Mouse (Mus musculus) neural tube, embryonic 14.5 days (tissue): ENCODE measurements around the gene Grid1. TPM values are rescaled to one million over a fixed set of nuclear protein-coding genes. Genes with fewer than 3 reads are reported as not detected.
A peak's percentile ranks its signal among the peaks of the same experiment; 100 is the strongest.

Source experiments
- ATAC-seq: fragments of 200-750 bp; cut with Nextera tagmentation; 2 replicates; pipeline ENCODE4 v1.8.0; 2017; ENCODE audit warnings: low read depth, mild to moderate bottlenecking, moderate TSS enrichment, moderate library complexity
- H3K27ac ChIP-seq: fragments of 300-500 bp; sonication (generic); 2 replicates; pipeline ENCODE4 v1.5.1; 2014; ENCODE audit warnings: low read depth, mild to moderate bottlenecking, control low read depth, low read length, moderate library complexity, mixed read lengths
- H3K27me3 ChIP-seq: fragments of 300-500 bp; sonication (generic); 2 replicates; pipeline ENCODE4 v1.6.1; 2014; ENCODE audit warnings: low read length; ENCODE audit not compliant: control insufficient read depth, insufficient read depth
- H3K36me3 ChIP-seq: fragments of 300-500 bp; sonication (generic); 2 replicates; pipeline ENCODE4 v1.6.1; 2014; ENCODE audit warnings: low read length, mixed read lengths; ENCODE audit not compliant: control insufficient read depth, insufficient read depth
- H3K4me1 ChIP-seq: fragments of 300-500 bp; sonication (generic); 2 replicates; pipeline ENCODE4 v1.6.1; 2014; ENCODE audit warnings: low read length; ENCODE audit not compliant: control insufficient read depth, insufficient read depth
- H3K4me2 ChIP-seq: fragments of 300-500 bp; sonication (generic); 2 replicates; pipeline ENCODE4 v1.6.1; 2014; ENCODE audit warnings: mild to moderate bottlenecking, low read depth, low read length, control low read depth
- H3K4me3 ChIP-seq: fragments of 300-500 bp; sonication (generic); 2 replicates; pipeline ENCODE4 v1.5.1; 2014; ENCODE audit warnings: low read depth, low read length, control low read depth, mixed read lengths
- H3K9ac ChIP-seq: fragments of 300-500 bp; sonication (generic); replicated peaks from 2 replicates; pipeline ENCODE4 v1.6.1; 2014; ENCODE audit warnings: low read depth, mild to moderate bottlenecking, control low read depth, low read length, mixed read lengths
- H3K9me3 ChIP-seq: fragments of 300-500 bp; sonication (generic); 2 replicates; pipeline ENCODE4 v1.6.1; 2016; ENCODE audit warnings: low read length; ENCODE audit not compliant: control insufficient read depth
- WGBS: fragments of 180-500 bp; shearing (Covaris S2); extraction: QIAGEN DNeasy Blood & Tissue Kit; methylation state at CpG from one replicate; pipeline ENCODE4 v1.1.7; 2014; 5-methylcytosine and 5-hydroxymethylcytosine counted together
- polyA plus RNA-seq: library from polyadenylated mRNA; unstranded; fragments of >200 nt; fragmentation: Nextera tagmentation; extraction: Ambion mirVana; gene quantifications from 2 replicates; pipeline ENCODE4 v1.2.1, GENCODE M21; 2014

Gene Grid1
- polyA plus RNA-seq, 1 experiment from 2014 or later, result 7.9 TPM

DNA sequence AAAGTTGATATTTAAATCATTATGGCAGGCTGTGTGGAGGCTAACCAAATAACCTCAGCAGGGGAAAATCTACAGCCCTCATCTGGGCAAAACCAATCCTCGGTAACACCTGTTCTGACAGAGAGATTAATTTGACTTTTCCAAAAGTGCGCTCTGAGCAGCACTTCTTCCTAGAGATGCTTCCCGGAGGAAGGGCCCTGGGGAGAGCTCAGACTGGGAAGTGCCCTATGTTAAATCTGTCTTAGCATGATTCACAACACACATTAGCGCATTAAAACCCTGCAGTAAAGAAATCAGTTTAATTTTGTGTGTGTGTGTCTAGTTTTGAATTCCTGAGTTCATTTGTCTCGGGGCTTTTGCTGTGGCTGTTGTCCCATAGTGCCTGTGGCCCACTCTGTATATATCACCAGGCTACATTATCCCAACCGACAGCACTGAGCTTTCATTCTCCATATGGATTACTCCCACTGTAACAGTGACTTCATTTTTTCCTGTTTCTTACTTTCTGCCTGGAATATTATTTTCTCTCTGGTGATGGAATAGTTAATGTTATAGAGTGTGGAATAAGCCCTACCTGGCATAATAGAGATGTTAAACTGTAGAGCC is 536.7 kb downstream of the Grid1 start:
- H3K4me2 ChIP-seq, result no peak overlapping the region
- no peak overlapping the region for H3K4me3 ChIP-seq
- H3K9ac ChIP-seq, result no peak overlapping the region
- WGBS, result 58% methylated on average over 6 of the region's 6 CpGs
- no peaks in the 10 kb centered on the region for H3K27me3 ChIP-seq
- H3K27ac ChIP-seq, result no peak overlapping the region
- H3K9me3 ChIP-seq, result no peaks in the 10 kb centered on the region
- peak; percentile 55; the same call in 1 of the 2 replicates for ATAC-seq
- no peaks in the 10 kb centered on the region for H3K36me3 ChIP-seq
- H3K4me1 ChIP-seq, result no peaks in the 10 kb centered on the region

DNA sequence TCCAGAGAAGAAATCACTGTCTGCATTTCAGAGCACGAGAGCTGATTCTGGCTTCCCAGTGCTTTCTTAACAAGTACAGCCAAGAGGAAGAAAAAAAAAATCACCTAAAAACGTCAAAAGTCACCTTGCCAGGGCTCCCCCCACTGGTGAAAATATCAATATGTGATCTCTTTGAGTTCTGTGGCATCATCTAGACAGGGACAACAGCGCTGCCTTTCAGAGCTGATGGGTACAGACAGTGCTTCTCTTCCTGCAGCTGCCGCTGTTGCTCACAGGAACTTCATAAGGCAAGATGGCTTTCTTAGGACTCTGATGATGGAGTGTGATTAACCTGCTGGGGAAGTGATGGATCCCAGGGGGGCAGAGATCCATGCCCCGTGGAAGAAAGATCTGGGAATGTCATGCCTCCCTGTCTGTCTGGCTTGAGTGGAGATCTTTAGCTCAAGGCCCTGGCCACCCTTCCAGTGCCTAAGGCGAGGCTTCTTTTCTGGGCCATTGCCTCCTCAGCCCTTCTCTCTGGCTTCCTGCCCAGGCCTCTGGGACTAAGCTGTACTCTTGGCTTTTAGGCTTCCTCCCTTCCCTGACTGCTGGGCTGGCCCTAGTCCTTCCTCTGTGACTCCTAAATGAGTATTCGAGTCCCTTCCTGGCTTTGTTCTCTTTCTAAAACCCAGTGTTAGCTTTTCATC is 538.4 kb downstream of the Grid1 start:
- ATAC-seq, result no peak

GRCm38 (mm10) chr14:35365177-35365944 is 545.5 kb downstream of the Grid1 start:
- H3K27me3 ChIP-seq, result no peaks in the 10 kb centered on the region
- H3K36me3 ChIP-seq, result no peaks in the 10 kb centered on the region
- no peak overlapping the region for H3K4me3 ChIP-seq
- no peak overlapping the region for H3K27ac ChIP-seq
- no peaks in the 10 kb centered on the region for H3K4me1 ChIP-seq
- WGBS, result 64% methylated on average over 8 of the region's 8 CpGs
- ATAC-seq, result peak; percentile 69; the same call in 1 of the 2 replicates
- no peaks in the 10 kb centered on the region for H3K9me3 ChIP-seq
- H3K4me2 ChIP-seq, result no peak overlapping the region
- H3K9ac ChIP-seq, result no peak overlapping the region

More for the DNA sequence above, 538.4 kb downstream of the Grid1 start:
- Histone ChIP-seq H3K36me3 (no peaks in the 10 kb centered on the region), H3K4me3 (no peak overlapping the region), H3K27me3 (no peaks in the 10 kb centered on the region), H3K9ac (no peak overlapping the region), H3K9me3 (no peaks in the 10 kb centered on the region), H3K4me2 (no peak overlapping the region), H3K27ac (no peak overlapping the region), H3K4me1 (no peaks in the 10 kb centered on the region)
- 59% methylated on average over 7 of the region's 7 CpGs for WGBS

GRCm38 (mm10) chr14:35374374-35374773 is 554.5 kb downstream of the Grid1 start:
- no peaks in the 10 kb centered on the region for H3K27me3 ChIP-seq
- no peak overlapping the region for H3K9ac ChIP-seq
- H3K9me3 ChIP-seq, result no peaks in the 10 kb centered on the region
- H3K4me1 ChIP-seq, result no peaks in the 10 kb centered on the region
- H3K4me3 ChIP-seq, result no peak overlapping the region
- H3K4me2 ChIP-seq, result no peak overlapping the region
- H3K27ac ChIP-seq, result no peak overlapping the region
- no peak for ATAC-seq
- H3K36me3 ChIP-seq, result no peaks in the 10 kb centered on the region
- 82% methylated on average over 3 of the region's 3 CpGs for WGBS

DNA sequence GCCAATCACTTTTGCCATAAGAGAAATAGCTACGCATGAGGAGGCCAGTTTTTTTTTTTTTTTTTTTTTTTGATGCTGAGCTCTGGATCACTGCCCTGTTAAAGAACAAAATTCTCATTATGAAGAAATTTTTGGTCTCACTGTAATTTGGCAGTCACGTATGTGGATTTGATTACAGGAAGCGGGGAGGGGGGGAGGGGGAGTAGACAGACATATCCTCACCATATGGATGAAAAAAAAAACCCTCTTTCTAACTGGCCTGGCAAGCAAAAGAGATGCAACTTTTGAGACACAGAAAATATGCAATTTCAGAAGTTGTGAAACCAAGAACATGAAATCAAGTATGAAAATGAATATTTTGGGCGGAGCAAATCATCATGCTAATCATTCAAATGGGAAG is 573.7 kb downstream of the Grid1 start:
- Histone ChIP-seq H3K27ac (no peak overlapping the region), H3K36me3 (no peaks in the 10 kb centered on the region), H3K27me3 (no peaks in the 10 kb centered on the region), H3K9ac (no peak overlapping the region), H3K9me3 (no peaks in the 10 kb centered on the region), H3K4me2 (no peak overlapping the region), H3K4me1 (no peaks in the 10 kb centered on the region), H3K4me3 (no peak overlapping the region)
- 89% methylated on average over 4 of the region's 4 CpGs for WGBS
- ATAC-seq, result no peak

DNA sequence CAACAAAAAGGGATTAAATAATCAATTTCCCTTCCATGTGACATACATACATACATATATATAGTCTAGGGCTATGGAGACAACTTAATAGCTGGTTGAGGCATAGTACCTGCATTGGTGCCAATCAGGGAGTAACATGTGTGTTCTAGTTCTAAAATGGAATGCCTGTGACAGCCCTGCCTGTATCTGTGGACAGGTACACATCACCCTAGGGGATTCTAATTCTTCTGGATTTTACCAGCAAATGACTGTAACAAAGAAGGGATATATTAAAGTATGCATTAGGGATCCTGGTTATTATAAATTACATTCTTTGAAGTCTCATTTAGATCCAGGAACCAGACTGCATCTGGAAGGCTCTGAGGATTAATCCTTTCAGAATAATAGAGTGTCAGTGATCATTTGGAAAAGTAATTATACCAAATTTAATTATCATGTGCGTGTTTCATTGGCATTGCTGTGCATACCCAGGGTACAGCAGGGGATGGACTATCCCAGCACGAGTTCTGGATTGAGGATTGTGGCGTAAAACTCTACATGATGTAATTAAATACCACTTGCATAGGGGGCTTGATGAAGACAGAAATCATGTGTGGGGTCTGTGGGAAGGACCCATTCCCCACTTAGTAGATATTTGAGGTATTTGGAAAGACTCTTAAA is 584.5 kb downstream of the Grid1 start:
- ATAC-seq, result peak; percentile 79; the same call in 1 of the 2 replicates

DNA sequence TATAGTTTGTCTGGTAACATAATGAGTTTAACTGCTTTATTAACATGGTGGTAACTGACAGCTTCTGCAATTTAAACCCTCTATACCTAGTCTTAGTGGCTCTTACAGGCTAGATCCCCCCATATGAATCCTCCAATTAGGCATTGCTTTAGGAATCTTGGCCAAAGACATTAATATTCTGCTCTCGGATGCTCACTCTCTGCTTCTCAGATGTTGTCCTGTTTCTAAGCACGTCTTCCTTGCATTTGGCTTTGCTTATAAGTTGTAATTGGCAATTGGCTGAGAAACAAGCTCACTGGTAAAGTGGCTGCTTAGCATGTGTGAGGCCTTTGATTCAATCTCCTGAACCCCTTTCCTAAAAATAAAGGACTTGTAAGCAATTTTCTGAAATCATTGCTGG is 610.4 kb downstream of the Grid1 start:
- H3K9ac ChIP-seq, result no peak overlapping the region
- H3K4me1 ChIP-seq, result no peaks in the 10 kb centered on the region
- H3K9me3 ChIP-seq, result no peaks in the 10 kb centered on the region
- no peak overlapping the region for H3K4me3 ChIP-seq
- H3K27ac ChIP-seq, result no peak overlapping the region
- no peaks in the 10 kb centered on the region for H3K27me3 ChIP-seq
- 88% methylated on average over 2 of the region's 2 CpGs for WGBS
- H3K36me3 ChIP-seq, result no peaks in the 10 kb centered on the region
- no peak for ATAC-seq
- no peak overlapping the region for H3K4me2 ChIP-seq

More for the DNA sequence above, 584.5 kb downstream of the Grid1 start:
- no peaks in the 10 kb centered on the region for H3K27me3 ChIP-seq
- no peak overlapping the region for H3K4me2 ChIP-seq
- H3K9me3 ChIP-seq, result no peaks in the 10 kb centered on the region
- no peak overlapping the region for H3K27ac ChIP-seq
- no peak overlapping the region for H3K4me3 ChIP-seq
- H3K9ac ChIP-seq, result no peak overlapping the region
- no peaks in the 10 kb centered on the region for H3K4me1 ChIP-seq
- 49% methylated on average over 3 of the region's 3 CpGs for WGBS
- no peaks in the 10 kb centered on the region for H3K36me3 ChIP-seq

DNA sequence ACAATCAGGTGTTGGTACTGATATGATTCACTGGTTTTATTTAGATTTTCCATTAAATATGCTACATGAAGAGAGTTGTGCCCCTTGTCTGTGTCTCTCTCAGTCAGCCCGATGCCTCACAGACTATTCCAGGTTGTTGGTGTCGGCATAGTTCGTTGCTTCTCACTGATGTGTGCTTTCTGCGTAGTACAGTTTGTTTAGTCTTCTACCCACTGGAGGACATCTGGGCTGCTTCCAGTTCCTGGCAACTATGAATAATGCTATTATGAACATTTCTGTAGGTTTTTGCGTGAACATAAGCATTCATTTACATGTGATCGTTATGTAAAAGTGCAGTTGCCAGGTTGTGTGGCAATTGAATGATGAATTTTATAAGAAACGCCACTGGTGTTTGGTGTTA is 633.8 kb downstream of the Grid1 start:
- Histone ChIP-seq H3K4me2 (no peak overlapping the region), H3K27ac (no peak overlapping the region), H3K4me3 (no peak overlapping the region), H3K9me3 (no peaks in the 10 kb centered on the region), H3K36me3 (no peaks in the 10 kb centered on the region), H3K9ac (no peak overlapping the region), H3K4me1 (no peaks in the 10 kb centered on the region), H3K27me3 (no peaks in the 10 kb centered on the region)
- WGBS, result 90% methylated on average over 7 of the region's 7 CpGs
- ATAC-seq, result no peak
